Mouse (Mus musculus) hindbrain, embryonic 15.5 days (tissue): ENCODE data around the gene Gmps. TPM values are rescaled to one million over a fixed set of nuclear protein-coding genes. Genes with fewer than 3 reads are reported as not detected.

Experiments used
- ATAC-seq: fragments of 200-750 bp; cut with Nextera tagmentation; 2 replicates; pipeline ENCODE4 v1.8.0; 2017; ENCODE audit warnings: low read depth, moderate number of reproducible peaks, moderate TSS enrichment; ENCODE audit not compliant: low FRiP score
- H3K27ac ChIP-seq: fragments of 300-500 bp; sonication (generic); replicated peaks from 2 replicates; pipeline ENCODE4 v1.5.1; 2015; ENCODE audit warnings: mild to moderate bottlenecking, inconsistent platforms
- H3K27me3 ChIP-seq: fragments of 300-500 bp; sonication (generic); 2 replicates; pipeline ENCODE4 v1.6.1; 2015; ENCODE audit warnings: control low read depth, inconsistent platforms
- H3K36me3 ChIP-seq: fragments of 300-500 bp; sonication (generic); 2 replicates; pipeline ENCODE4 v1.6.1; 2015; ENCODE audit warnings: control low read depth, inconsistent platforms
- H3K4me1 ChIP-seq: fragments of 300-500 bp; sonication (generic); replicated peaks from 2 replicates; pipeline ENCODE4 v1.6.1; 2015; ENCODE audit warnings: control low read depth, inconsistent platforms
- H3K4me2 ChIP-seq: fragments of 300-500 bp; sonication (generic); 2 replicates; pipeline ENCODE4 v1.6.1; 2015; ENCODE audit warnings: moderate library complexity, mild to moderate bottlenecking, inconsistent platforms
- H3K4me3 ChIP-seq: fragments of 300-500 bp; sonication (generic); 2 replicates; pipeline ENCODE4 v1.5.1; 2015; ENCODE audit warnings: mild to moderate bottlenecking, inconsistent platforms
- H3K9ac ChIP-seq: fragments of 300-500 bp; sonication (generic); 2 replicates; pipeline ENCODE4 v1.6.1; 2015; ENCODE audit warnings: inconsistent platforms
- H3K9me3 ChIP-seq: fragments of 300-500 bp; sonication (generic); 2 replicates; pipeline ENCODE4 v1.6.1; 2016; ENCODE audit warnings: control low read depth, inconsistent platforms
- WGBS: fragments of 180-500 bp; shearing (Covaris S2); methylation state at CpG from one replicate; pipeline ENCODE4 v1.1.7; 2015; 5-methylcytosine and 5-hydroxymethylcytosine counted together
- polyA plus RNA-seq: library from polyadenylated mRNA; unstranded; fragments of >200 nt; fragmentation: Nextera tagmentation; extraction: Ambion mirVana; gene quantifications from 2 replicates; pipeline ENCODE4 v1.2.1, GENCODE M21; 2015

Gene Gmps
- 41.7 and 42.6 TPM in 2 replicates for polyA plus RNA-seq

DNA sequence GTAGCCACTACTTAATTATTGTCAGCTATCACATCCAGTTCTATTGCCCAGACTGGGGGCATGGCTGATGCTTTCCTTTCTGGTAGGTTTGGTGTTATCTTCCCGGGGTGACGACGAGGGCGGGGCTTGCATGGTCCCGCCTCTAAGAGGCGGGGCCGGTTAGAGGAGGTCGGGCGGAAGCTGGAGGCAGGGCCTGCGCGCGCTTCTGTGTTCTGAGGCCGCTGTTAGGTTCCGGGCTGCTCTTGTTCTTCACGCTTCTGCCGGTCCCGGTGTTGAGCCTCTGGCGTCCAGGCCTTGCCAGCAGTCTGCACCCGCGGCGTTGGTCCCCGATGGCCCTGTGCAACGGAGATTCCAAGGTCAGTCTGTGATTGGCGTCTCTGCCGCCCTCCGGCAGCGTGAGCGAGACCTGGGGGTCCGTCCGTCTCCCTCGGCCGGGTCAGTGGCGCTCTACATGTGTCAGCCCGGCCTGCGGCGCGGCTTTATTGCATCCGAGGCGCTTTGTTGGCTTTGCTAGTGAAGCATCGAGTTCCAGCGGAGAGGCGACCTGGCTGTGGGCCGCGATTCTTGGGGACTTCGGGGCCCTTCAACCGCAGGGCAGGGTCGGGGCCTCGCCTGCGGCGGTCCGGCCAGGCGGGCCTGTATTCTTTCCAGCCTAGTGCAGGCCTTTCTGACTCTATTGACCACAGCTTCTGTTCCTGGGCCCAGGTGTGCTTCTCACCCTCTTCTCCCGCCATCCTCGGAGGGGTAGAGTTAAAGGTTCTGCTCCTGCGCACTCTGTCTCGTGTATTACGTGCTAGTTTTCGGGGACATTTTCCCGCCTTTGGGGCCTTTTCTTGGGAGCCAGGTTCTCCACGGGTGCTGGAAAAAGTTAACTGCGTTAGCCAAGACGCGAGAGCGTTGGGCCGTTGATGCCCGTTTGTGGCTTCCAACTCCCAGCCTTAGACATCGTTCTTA is at the start of gene Gmps:
Gmps (plus strand) TSS at position 152 of the 954 bp plus-strand sequence.
- peak; percentile 99 for ATAC-seq
- WGBS, result under 1% methylated on average over 67 of the region's 67 CpGs
- H3K27me3 ChIP-seq, result no peaks in the 10 kb centered on the region
- peak within 1 kb of the TSS; percentile 83 for H3K4me2 ChIP-seq
- H3K9me3 ChIP-seq, result no peaks in the 10 kb centered on the region
- peaks cover 7% of the 10 kb centered on the region for H3K36me3 ChIP-seq
- H3K9ac ChIP-seq, result peak within 1 kb of the TSS; percentile 92
- H3K27ac ChIP-seq, result peak within 1 kb of the TSS; percentile 89
- peak within 1 kb of the TSS; percentile 76 for H3K4me3 ChIP-seq
- peaks cover 26% of the 10 kb centered on the region for H3K4me1 ChIP-seq

DNA sequence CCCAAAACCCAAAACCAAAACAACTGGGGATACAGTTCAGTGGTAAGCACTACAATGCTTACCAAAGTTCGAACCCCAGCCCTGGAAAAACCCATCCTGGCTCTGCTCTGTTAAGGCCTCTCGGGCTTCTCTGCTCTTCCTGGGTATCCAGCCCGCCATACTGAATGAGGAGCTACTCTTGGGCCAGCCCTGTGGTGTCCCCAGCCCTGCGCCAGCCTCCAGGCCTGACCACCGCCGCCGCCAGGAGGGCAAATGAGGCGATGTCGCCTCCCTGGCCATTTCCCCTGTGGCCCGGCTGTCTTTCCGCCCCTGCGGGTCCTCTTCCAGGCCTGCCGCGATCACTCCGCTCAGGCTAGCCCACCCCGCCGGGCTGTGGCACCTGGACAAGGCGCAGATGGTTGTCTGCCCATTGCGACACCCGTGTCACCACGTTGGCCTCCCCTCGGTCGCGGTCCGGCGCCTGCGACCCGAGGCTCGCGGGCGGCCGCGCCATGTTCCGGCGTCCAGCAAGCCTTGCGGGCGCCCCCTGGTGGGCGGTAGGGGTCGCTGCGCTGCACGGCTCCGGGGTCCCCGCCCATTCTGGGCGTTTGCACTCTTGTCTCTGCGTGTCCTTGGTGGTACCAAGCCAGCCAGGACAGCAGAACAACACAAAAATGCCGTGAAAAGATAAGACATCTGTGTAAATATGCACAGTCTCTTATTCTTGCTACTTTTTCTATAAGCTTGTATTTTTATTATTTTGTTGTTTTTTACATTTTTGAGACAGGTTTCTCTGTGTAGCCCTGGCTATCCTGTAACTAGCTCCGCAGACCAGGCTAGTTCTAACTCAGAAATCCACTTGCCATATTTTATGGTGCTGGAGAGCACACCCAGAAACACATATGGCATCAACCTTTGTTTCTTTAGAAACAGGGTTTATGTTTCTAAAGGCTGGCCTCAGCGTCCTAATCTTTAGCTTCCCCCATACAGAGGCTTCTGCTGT is 46.7 kb upstream of the Gmps start, which contains the start of gene E130311K13Rik:
E130311K13Rik (minus strand) TSS at position 595 of the 982 bp plus-strand sequence.
- H3K4me3 ChIP-seq, result peak within 1 kb of the TSS; percentile 71
- peak within 1 kb of the TSS; percentile 82 for H3K27ac ChIP-seq
- WGBS, result 5% methylated on average over 48 of the region's 48 CpGs
- no peaks in the 10 kb centered on the region for H3K9me3 ChIP-seq
- peak within 1 kb of the TSS; percentile 83 for H3K4me2 ChIP-seq
- no peaks in the 10 kb centered on the region for H3K27me3 ChIP-seq
- H3K4me1 ChIP-seq, result no peaks in the 10 kb centered on the region
- H3K36me3 ChIP-seq, result 0 out of 2 replicates have a peak, but pooled peaks cover 4% of the 10 kb centered on the region
- ATAC-seq, result peak; percentile 97
- peak within 1 kb of the TSS; percentile 93 for H3K9ac ChIP-seq

DNA sequence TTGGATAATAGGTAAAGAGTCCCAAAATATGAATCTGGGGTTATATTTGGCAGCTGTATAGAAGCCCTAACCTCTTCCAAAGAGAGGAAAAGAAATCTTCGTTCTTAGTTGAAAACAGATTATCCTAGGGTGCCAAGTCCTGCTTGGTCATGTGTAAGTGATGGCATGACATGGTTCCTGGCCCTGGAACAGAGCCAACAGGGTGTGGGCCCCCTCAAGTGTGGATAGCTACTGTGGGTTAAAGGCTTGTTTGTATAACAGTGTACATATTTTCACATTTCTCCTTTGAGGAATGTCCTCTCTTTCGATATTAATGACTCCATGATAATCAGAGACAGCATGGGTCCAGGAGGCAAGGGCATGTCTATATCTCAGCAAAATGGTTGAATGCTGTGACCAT is 37.0 kb upstream of the Gmps start:
- WGBS, result 71% methylated on average over 2 of the region's 2 CpGs
- H3K4me1 ChIP-seq, result no peaks in the 10 kb centered on the region

DNA sequence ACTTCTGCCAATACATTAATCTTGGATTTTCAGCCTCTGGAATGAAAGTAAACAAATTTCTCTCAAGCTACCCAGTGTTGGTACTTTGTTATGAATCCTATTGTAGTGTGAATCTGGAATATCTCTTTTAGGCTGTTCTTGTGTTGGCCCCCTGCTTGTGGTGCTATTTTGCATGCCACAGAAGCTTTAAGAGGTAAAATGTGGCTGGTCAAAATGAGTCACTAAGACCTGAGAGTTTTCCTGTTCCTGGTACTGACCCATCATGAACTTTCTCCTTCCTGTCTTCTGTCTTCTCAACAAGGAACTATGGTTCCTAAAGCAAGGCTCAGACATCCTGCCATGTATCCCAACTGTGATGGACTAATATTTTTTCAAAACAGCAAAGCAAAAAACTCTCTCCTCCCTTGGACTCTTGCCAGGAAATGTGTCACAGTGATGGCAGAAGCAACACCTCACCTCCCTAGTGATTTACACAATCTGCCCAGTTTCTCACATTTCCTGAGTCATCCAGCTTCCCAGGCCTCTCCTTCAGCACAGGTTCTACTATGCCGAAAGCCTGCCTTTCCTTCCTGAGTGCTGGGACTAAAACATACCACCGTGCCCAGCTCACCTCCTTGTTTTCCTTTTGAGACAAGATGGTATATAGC is 34.6 kb upstream of the Gmps start:
- Histone ChIP-seq H3K9me3 (no peaks in the 10 kb centered on the region), H3K36me3 (peaks cover 8% of the 10 kb centered on the region; the same call in 1 of the 2 replicates), H3K4me3 (no peak overlapping the region), H3K27me3 (no peaks in the 10 kb centered on the region), H3K4me2 (no peak overlapping the region), H3K9ac (no peak overlapping the region), H3K4me1 (no peaks in the 10 kb centered on the region), H3K27ac (no peak overlapping the region)
- no peak for ATAC-seq
- 90% methylated on average over 2 of the region's 2 CpGs for WGBS

More for the DNA sequence above, 37.0 kb upstream of the Gmps start:
- Histone ChIP-seq H3K9ac (no peak overlapping the region), H3K36me3 (peaks cover 5% of the 10 kb centered on the region; the same call in 1 of the 2 replicates), H3K9me3 (no peaks in the 10 kb centered on the region), H3K4me3 (no peak overlapping the region), H3K4me2 (no peak overlapping the region), H3K27ac (no peak overlapping the region), H3K27me3 (no peaks in the 10 kb centered on the region)
- ATAC-seq, result no peak

DNA sequence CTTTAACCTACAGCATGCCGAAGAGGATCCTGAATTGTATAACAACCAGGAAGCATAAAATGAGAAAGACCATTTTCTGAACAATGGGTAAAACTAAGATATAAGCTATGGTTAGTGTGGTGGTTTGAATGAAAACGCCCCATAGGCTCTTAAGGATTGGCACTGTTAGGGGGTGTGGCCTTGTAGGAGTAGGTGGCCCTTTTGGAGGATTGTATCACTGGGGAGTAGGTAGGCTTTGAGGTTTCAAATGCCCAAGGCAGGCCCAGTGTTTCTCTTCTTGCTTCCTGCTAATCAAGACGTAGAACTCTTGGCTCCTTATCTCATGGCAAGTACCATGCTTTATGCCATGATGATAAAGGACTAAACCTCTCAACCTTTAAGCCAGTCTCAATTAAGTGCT is 26.1 kb upstream of the Gmps start:
- H3K27ac ChIP-seq, result no peak overlapping the region
- no peak for ATAC-seq
- H3K4me3 ChIP-seq, result no peak overlapping the region
- WGBS, result 88% methylated on average over 3 of the region's 3 CpGs
- no peak overlapping the region for H3K4me2 ChIP-seq
- no peaks in the 10 kb centered on the region for H3K4me1 ChIP-seq
- 0 out of 2 replicates have a peak, but pooled peaks cover 5% of the 10 kb centered on the region for H3K36me3 ChIP-seq
- H3K9ac ChIP-seq, result no peak overlapping the region
- H3K9me3 ChIP-seq, result no peaks in the 10 kb centered on the region
- H3K27me3 ChIP-seq, result no peaks in the 10 kb centered on the region

DNA sequence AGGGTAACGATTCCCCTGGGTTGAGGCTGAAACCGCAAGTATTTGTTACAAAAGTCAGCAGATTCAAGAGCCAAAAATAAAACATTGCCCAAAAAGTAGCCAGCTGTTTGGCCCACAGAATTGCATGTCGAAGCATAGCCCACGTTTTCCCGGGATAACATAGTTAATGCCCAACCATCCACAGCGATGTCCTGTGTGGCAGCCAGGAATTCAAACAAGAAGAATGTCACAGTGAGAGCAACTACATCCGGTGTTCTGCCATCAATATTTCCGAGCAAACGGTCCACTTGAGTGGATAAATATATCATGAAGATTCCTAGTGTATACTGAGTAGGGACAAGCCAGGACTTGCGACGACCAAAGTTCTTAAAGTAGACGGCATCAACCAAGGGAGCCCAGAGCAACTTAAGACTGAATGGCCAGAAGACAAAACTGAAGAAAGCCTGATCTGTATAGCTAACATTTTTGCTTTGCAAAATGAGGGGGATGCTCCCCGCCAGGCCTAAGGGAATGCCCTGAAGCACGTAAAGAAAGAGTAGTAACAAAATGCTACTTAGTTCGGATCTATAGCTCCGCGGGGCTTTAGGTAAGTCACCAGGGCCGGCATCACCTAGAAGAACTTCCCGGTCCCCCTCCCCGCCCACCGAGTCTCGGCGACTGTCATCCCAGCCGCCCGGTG is 12.3 kb upstream of the Gmps start:
- WGBS, result 6% methylated on average over 25 of the region's 25 CpGs

DNA sequence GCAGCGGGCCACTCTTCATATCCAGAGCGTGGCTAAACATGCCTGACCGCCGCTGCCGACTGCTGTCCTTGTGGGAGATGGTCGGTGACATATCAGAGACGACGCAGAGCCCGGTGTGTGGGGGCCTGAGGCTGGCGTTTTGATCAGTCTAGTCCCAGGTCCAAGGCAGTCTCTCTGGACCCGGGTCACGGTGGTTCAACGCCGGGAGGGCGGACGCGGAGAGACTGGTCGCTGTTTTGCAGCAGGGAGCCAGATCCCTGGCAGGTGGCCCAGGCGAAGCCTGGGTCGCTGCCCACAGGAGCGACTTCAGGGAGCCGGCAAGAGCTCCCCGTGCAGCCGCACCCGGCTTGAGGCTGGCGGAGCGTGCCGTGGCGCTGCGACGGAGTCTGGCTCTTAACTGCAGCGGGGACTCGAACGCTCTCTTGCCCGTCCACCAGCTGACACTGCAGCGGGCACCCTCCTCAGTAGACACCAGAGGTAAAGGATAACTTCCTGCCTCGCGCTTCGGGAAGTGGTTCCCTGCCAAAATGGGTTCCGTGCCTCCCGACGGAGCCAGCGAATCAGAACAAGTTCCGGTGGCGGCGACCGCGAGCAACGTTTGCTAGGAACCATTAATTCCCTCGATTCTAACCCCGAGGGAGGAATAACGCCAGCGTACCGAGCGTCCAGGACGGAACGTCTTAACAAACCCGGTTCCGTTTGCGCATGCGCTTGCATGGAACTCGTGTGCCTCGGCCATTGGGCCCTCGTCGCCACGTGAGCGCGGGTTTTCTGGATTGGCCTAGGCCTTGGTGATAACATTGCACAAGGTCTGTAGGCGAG is 11.6 kb upstream of the Gmps start, which contains the start of gene Slc33a1:
Slc33a1 (minus strand) TSS at position 669 of the 822 bp plus-strand sequence.
- H3K9me3 ChIP-seq, result no peaks in the 10 kb centered on the region
- ATAC-seq, result peak; percentile 99
- under 1% methylated on average over 69 of the region's 69 CpGs for WGBS

More for the DNA sequence above, 12.3 kb upstream of the Gmps start:
- H3K4me3 ChIP-seq, result peak overlapping the region; percentile 89
- H3K27me3 ChIP-seq, result 0 out of 2 replicates have a peak, but pooled peaks cover 6% of the 10 kb centered on the region
- H3K4me1 ChIP-seq, result peaks cover 38% of the 10 kb centered on the region
- ATAC-seq, result no peak
- H3K36me3 ChIP-seq, result no peaks in the 10 kb centered on the region
- H3K4me2 ChIP-seq, result peak overlapping the region; percentile 70
- H3K9ac ChIP-seq, result peak overlapping the region; percentile 86
- peak overlapping the region; percentile 90 for H3K27ac ChIP-seq
- H3K9me3 ChIP-seq, result no peaks in the 10 kb centered on the region

DNA sequence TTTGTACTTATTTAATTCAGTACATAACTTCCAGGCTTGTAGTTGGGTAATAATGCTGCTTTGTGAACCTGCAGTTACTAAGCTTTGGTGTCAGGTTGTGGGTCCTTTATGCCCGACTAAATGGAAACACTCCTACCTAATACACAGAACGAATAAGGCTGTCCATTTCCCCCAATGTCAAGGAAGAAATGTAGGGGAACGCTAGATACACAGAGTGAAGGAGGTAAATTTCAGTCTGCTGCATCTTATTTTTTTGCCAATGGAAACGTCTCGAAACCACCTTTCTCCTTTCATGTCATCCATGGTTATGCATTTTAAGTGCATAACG is 11.0 kb upstream of the Gmps start:
- Histone ChIP-seq H3K27ac (peak overlapping the region; percentile 90), H3K36me3 (no peaks in the 10 kb centered on the region), H3K4me3 (peak overlapping the region; percentile 89), H3K4me1 (peaks cover 31% of the 10 kb centered on the region), H3K27me3 (0 out of 2 replicates have a peak, but pooled peaks cover 10% of the 10 kb centered on the region), H3K4me2 (peak overlapping the region; percentile 70), H3K9me3 (no peaks in the 10 kb centered on the region), H3K9ac (0 out of 2 replicates have a peak overlapping the region, but pooled peaks have one; percentile 26)
- no peak for ATAC-seq
- WGBS, result 78% methylated on average over 6 of the region's 6 CpGs

More for the DNA sequence above, 11.6 kb upstream of the Gmps start, which contains the start of gene Slc33a1:
- Histone ChIP-seq H3K27ac (peak within 1 kb of the TSS; percentile 90), H3K4me1 (peaks cover 36% of the 10 kb centered on the region), H3K4me3 (peak within 1 kb of the TSS; percentile 89), H3K4me2 (peak within 1 kb of the TSS; percentile 70), H3K27me3 (0 out of 2 replicates have a peak, but pooled peaks cover 10% of the 10 kb centered on the region), H3K36me3 (no peaks in the 10 kb centered on the region), H3K9ac (peak within 1 kb of the TSS; percentile 86)

DNA sequence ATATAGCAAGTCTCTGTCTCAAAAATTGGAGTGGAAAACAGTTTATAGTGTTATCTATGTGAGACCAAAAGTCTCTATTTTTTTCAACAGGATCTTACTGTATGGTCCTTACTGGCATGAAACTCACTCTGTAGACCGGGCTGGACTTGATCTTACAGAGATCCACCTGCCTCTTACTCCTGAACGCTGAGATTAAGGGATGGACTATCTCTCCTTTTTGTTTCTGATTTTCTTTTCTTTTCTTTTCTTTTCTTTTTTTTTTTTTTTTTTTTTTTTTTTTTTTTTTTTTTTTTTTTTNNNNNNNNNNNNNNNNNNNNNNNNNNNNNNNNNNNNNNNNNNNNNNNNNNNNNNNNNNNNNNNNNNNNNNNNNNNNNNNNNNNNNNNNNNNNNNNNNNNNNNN is 10.0 kb upstream of the Gmps start:
- Histone ChIP-seq H3K4me2 (no peak overlapping the region), H3K36me3 (no peaks in the 10 kb centered on the region), H3K4me1 (peaks cover 27% of the 10 kb centered on the region), H3K27ac (no peak overlapping the region), H3K27me3 (0 out of 2 replicates have a peak, but pooled peaks cover 10% of the 10 kb centered on the region), H3K4me3 (no peak overlapping the region), H3K9ac (no peak overlapping the region), H3K9me3 (no peaks in the 10 kb centered on the region)
- WGBS, result 72% methylated on average over 2 of the region's 2 CpGs
- ATAC-seq, result no peak

DNA sequence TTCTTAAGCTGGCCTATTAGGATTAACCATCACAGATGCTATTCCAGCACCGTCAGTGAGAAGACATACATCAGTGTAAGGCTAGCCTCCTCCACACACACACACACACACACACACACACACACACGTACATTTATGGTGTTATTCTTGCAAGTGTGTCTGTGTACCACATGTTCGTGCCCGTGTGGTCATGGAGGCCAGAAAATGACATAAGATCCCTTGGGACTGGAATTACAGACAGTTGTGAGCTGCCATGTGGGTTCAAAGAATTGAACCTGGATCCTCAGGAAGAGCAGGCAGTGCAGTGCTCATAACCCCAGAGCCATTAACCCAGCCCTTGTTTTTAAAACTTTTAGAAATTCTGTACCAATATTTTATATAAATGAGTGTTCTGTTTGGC is 2.0 kb downstream of the Gmps start:
- Histone ChIP-seq H3K4me3 (peak overlapping the region; percentile 76; the same call in 1 of the 2 replicates), H3K4me1 (peaks cover 26% of the 10 kb centered on the region), H3K27ac (no peak overlapping the region), H3K9ac (no peak overlapping the region), H3K27me3 (no peaks in the 10 kb centered on the region), H3K36me3 (peaks cover 12% of the 10 kb centered on the region), H3K4me2 (peak overlapping the region; percentile 83), H3K9me3 (no peaks in the 10 kb centered on the region)
- 57% methylated on average over 4 of the region's 4 CpGs for WGBS
- no peak for ATAC-seq
